Mouse (Mus musculus) erythroblast, embryonic 14.5 days (primary cell): ENCODE results near the gene Nrxn3.

Source experiments
- GATA1 ChIP-seq: IDR thresholded peaks from 2 replicates; pipeline ENCODE4 v1.6.1; 2012; ENCODE audit warnings: low read length, inconsistent platforms, mixed read lengths
- TAL1 ChIP-seq: IDR thresholded peaks from 3 replicates; pipeline ENCODE4 v1.6.1; 2012; ENCODE audit warnings: low read length, inconsistent platforms, mixed read lengths

DNA sequence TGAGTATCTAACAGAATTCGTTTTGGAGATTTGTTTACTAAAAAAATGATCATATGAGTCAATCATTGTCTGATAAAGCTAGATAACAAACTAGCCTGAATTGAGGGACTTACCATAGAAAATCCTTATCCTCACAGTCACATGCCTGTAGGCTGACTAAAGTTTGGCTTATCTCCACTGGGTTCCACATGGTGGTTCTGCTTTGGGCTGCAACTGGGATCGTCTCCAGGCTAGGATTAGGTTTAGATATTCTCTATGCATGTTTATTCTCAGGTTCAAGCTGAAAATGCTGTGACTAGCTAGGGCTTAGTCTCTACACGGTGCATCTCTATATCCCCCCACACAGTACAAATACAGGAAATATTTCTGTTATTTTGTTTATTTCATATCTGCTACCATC is 1421.6 kb downstream of the Nrxn3 start:
- TF ChIP-seq GATA1 (no peak), TAL1 (no peak)
